Mouse (Mus musculus) MEL (cell line): ENCODE results near the gene Sipa1l2. TPM values are rescaled to one million over a fixed set of nuclear protein-coding genes. Genes with fewer than 3 reads are reported as not detected.

Source experiments
- DNase-seq: peaks from one replicate; pipeline ENCODE4 v3.0.0; 2011; ENCODE audit warnings: low read depth, low spot score
- H3K27ac ChIP-seq: 2 replicates; pipeline ENCODE4 v1.5.1; 2012; ENCODE audit warnings: low read depth, mild to moderate bottlenecking, control low read depth, low read length, moderate library complexity; ENCODE audit not compliant: control insufficient read depth
- H3K27me3 ChIP-seq, 2 experiments: fragments of 150-350 bp in 1 of 2; sonication (generic) in 1 of 2; 2 replicates each; pipeline ENCODE4 v1.6.1; 2012; ENCODE audit warnings: low read length in 2 of 2, mild to moderate bottlenecking in 2 of 2, improper control_type of control experiment in 1 of 2, moderate library complexity in 1 of 2; ENCODE audit not compliant: insufficient read depth in 2 of 2, control insufficient read depth in 1 of 2
- H3K36me3 ChIP-seq, 2 experiments: 2 replicates each; pipeline ENCODE4 v1.6.1; 2012 to 2014; ENCODE audit warnings: low read length in 2 of 2, improper control_type of control experiment in 1 of 2, inconsistent platforms in 1 of 2, mild to moderate bottlenecking in 1 of 2; ENCODE audit not compliant: insufficient read depth in 2 of 2, control insufficient read depth in 1 of 2
- H3K4me1 ChIP-seq, 2 experiments: fragments of 150-350 bp in 1 of 2; sonication (generic) in 1 of 2; 2 replicates each; pipeline ENCODE4 v1.6.1; 2012; ENCODE audit warnings: low read length in 2 of 2, improper control_type of control experiment in 1 of 2, mild to moderate bottlenecking in 1 of 2; ENCODE audit not compliant: insufficient read depth in 2 of 2, control insufficient read depth in 1 of 2
- H3K4me3 ChIP-seq, 2 experiments: fragments of 150-350 bp in 1 of 2; sonication (generic) in 1 of 2; 2 replicates each; pipeline ENCODE4 v1.5.1; 2012; ENCODE audit warnings: low read depth in 2 of 2, low read length in 2 of 2, mild to moderate bottlenecking in 2 of 2, moderate library complexity in 2 of 2, control low read depth in 1 of 2, improper control_type of control experiment in 1 of 2; ENCODE audit not compliant: control insufficient read depth in 1 of 2, insufficient read depth in 1 of 2
- H3K79me2 ChIP-seq: 2 replicates; pipeline ENCODE4 v1.6.1; 2012; ENCODE audit warnings: mild to moderate bottlenecking, low read length, moderate library complexity; ENCODE audit not compliant: control insufficient read depth, poor library complexity, insufficient read depth
- H3K9ac ChIP-seq: 2 replicates; pipeline ENCODE4 v1.6.1; 2012; ENCODE audit warnings: low read depth, mild to moderate bottlenecking, control low read depth, low read length, moderate library complexity; ENCODE audit not compliant: control insufficient read depth, poor library complexity, severe bottlenecking
- H3K9me3 ChIP-seq: fragments of 150-350 bp; sonication (generic); replicated peaks from 2 replicates; pipeline ENCODE4 v1.6.1; 2012; ENCODE audit warnings: mild to moderate bottlenecking, low read length, improper control_type of control experiment, moderate library complexity; ENCODE audit not compliant: insufficient read depth
- CHD1 ChIP-seq: IDR thresholded peaks from 2 replicates; pipeline ENCODE4 v1.6.1; 2012; ENCODE audit warnings: low read depth, mild to moderate bottlenecking, inconsistent platforms, low read length, improper control_type of control experiment
- CTCF ChIP-seq, 3 experiments: IDR thresholded peaks in 2 of 3; conservative IDR thresholded peaks in 1 of 3; 2 replicates each; pipeline ENCODE4 v1.5.1; 2011 to 2012; ENCODE audit warnings: low read length in 3 of 3, low read depth in 2 of 3, mild to moderate bottlenecking in 2 of 3, improper control_type of control experiment in 1 of 3, inconsistent platforms in 1 of 3, mixed read lengths in 1 of 3, moderate library complexity in 1 of 3; ENCODE audit not compliant: control insufficient read depth in 1 of 3, insufficient read depth in 1 of 3, poor library complexity in 1 of 3, severe bottlenecking in 1 of 3
- ELF1 ChIP-seq: IDR thresholded peaks from 2 replicates; pipeline ENCODE4 v1.6.1; 2014; ENCODE audit warnings: low read depth, mild to moderate bottlenecking, inconsistent platforms, low read length, improper control_type of control experiment, moderate library complexity
- EP300 ChIP-seq, 2 experiments: IDR thresholded peaks; 2 replicates each; pipeline ENCODE4 v1.6.1; 2011; ENCODE audit warnings: improper control_type of control experiment in 2 of 2, low read length in 2 of 2, low read depth in 1 of 2, mild to moderate bottlenecking in 1 of 2
- ETS1 ChIP-seq: IDR thresholded peaks from 2 replicates; pipeline ENCODE4 v1.6.1; 2012; ENCODE audit warnings: low read depth, mild to moderate bottlenecking, inconsistent platforms, low read length, improper control_type of control experiment, moderate library complexity
- GATA1 ChIP-seq: IDR thresholded peaks from 2 replicates; pipeline ENCODE4 v1.6.1; 2011; ENCODE audit warnings: low read depth, low read length, improper control_type of control experiment
- HCFC1 ChIP-seq: IDR thresholded peaks from 2 replicates; pipeline ENCODE4 v1.6.1; 2012; ENCODE audit warnings: low read depth, mild to moderate bottlenecking, inconsistent platforms, low read length, improper control_type of control experiment, moderate library complexity
- KAT2A ChIP-seq: conservative IDR thresholded peaks from 2 replicates; pipeline ENCODE4 v1.6.1; 2012; ENCODE audit warnings: low read depth, low read length, improper control_type of control experiment, inconsistent platforms
- MAX ChIP-seq: IDR thresholded peaks from 2 replicates; pipeline ENCODE4 v1.6.1; 2011; ENCODE audit warnings: low read length, improper control_type of control experiment
- MAZ ChIP-seq: IDR thresholded peaks from 2 replicates; pipeline ENCODE4 v1.6.1; 2012; ENCODE audit warnings: low read depth, mild to moderate bottlenecking, inconsistent platforms, low read length, improper control_type of control experiment
- NELFE ChIP-seq: IDR thresholded peaks from 2 replicates; pipeline ENCODE4 v1.6.1; 2011; ENCODE audit warnings: low read depth, low read length, improper control_type of control experiment
- POLR2A ChIP-seq, 2 experiments: IDR thresholded peaks; 2 replicates each; pipeline ENCODE4 v1.6.1; 2011 to 2012; ENCODE audit warnings: low read length in 2 of 2, mild to moderate bottlenecking in 2 of 2, control low read depth in 1 of 2, improper control_type of control experiment in 1 of 2, low read depth in 1 of 2, moderate library complexity in 1 of 2; ENCODE audit not compliant: control insufficient read depth in 1 of 2, insufficient read depth in 1 of 2, poor library complexity in 1 of 2
- POLR2AphosphoS5 ChIP-seq: IDR thresholded peaks from 2 replicates; pipeline ENCODE4 v1.6.1; 2012; ENCODE audit warnings: low read depth, borderline replicate concordance, mild to moderate bottlenecking, inconsistent platforms, low read length, moderate library complexity, mixed read lengths
- RCOR1 ChIP-seq: IDR thresholded peaks from 2 replicates; pipeline ENCODE4 v1.6.1; 2012; ENCODE audit warnings: low read depth, mild to moderate bottlenecking, inconsistent platforms, low read length, improper control_type of control experiment
- SIN3A ChIP-seq: IDR thresholded peaks from 2 replicates; pipeline ENCODE4 v1.6.1; 2012; ENCODE audit warnings: low read length, improper control_type of control experiment, inconsistent platforms
- SMC3 ChIP-seq: IDR thresholded peaks from 2 replicates; pipeline ENCODE4 v1.6.1; 2011; ENCODE audit warnings: low read depth, low read length, improper control_type of control experiment
- TBP ChIP-seq: IDR thresholded peaks from 2 replicates; pipeline ENCODE4 v1.8.0; 2011; ENCODE audit warnings: low read depth, low read length, improper control_type of control experiment
- USF1 ChIP-seq: IDR thresholded peaks from 2 replicates; pipeline ENCODE4 v1.6.1; 2014; ENCODE audit warnings: low read depth, mild to moderate bottlenecking, inconsistent platforms, low read length, improper control_type of control experiment, moderate library complexity
- ZC3H11A ChIP-seq: IDR thresholded peaks from 2 replicates; pipeline ENCODE4 v1.6.1; 2012; ENCODE audit warnings: low read depth, mild to moderate bottlenecking, inconsistent platforms, low read length, improper control_type of control experiment
- ZMIZ1 ChIP-seq: IDR thresholded peaks from 2 replicates; pipeline ENCODE4 v1.6.1; 2012; ENCODE audit warnings: low read depth, mild to moderate bottlenecking, inconsistent platforms, low read length, improper control_type of control experiment, moderate library complexity
- ZNF384 ChIP-seq: IDR thresholded peaks from 2 replicates; pipeline ENCODE4 v1.6.1; 2012; ENCODE audit warnings: low read depth, mild to moderate bottlenecking, inconsistent platforms, low read length, improper control_type of control experiment
- polyA plus RNA-seq, 2 experiments: library from polyadenylated mRNA; stranded (reverse) in 1 of 2; unstranded in 1 of 2; fragments of >175 nt in 1 of 2; fragments of >200 nt in 1 of 2; gene quantifications; 2 replicates each; pipeline versions ENCODE4 v1.2.1 to v1.2.4; 2012; ENCODE audit warnings: low replicate concordance in 2 of 2, low read depth in 1 of 2; ENCODE audit not compliant: insufficient read length in 2 of 2, insufficient read depth in 1 of 2, missing spikeins in 1 of 2
- total RNA-seq: library from RNA; depleted of rRNA; stranded (reverse); fragments of 300-350 nt; gene quantifications from 2 replicates; pipeline ENCODE4 v1.2.3, GENCODE M21; 2012

The Sipa1l2 gene
- total and polyA plus RNA-seq, 3 experiments: not detected

GRCm38 (mm10) chr8:125517397-125517796, 52.2 kb downstream of the Sipa1l2 start:
- no peaks in the 10 kb centered on the region for H3K9me3 ChIP-seq
- no peak for DNase-seq
- no peak overlapping the region for H3K4me3 ChIP-seq
- no peaks in the 10 kb centered on the region for H3K79me2 ChIP-seq
- no peaks in the 10 kb centered on the region for H3K4me1 ChIP-seq
- no peaks in the 10 kb centered on the region for H3K27me3 ChIP-seq
- H3K27ac ChIP-seq: no peak overlapping the region
- no peak overlapping the region for H3K9ac ChIP-seq
- H3K36me3 ChIP-seq: no peaks in the 10 kb centered on the region
- TF ChIP-seq MAX (no peak), HCFC1 (no peak)

GRCm38 (mm10) chr8:125516115-125516905, 53.3 kb downstream of the Sipa1l2 start:
- Histone ChIP-seq H3K9me3 (no peaks in the 10 kb centered on the region), H3K4me1 (no peaks in the 10 kb centered on the region), H3K9ac (no peak overlapping the region), H3K79me2 (no peaks in the 10 kb centered on the region), H3K4me3 (no peak overlapping the region), H3K36me3 (no peaks in the 10 kb centered on the region), H3K27me3 (no peaks in the 10 kb centered on the region), H3K27ac (no peak overlapping the region)
- no peak for DNase-seq
- TF ChIP-seq ELF1: no peak
- TF ChIP-seq MAZ: no peak
- TF ChIP-seq USF1: no peak
- TF ChIP-seq POLR2A (IDR thresholded peaks at IDR 0.05; ENCODE audit: control insufficient read depth in 1 of 2, insufficient read depth in 1 of 2, low read depth in 1 of 2, low read length in 2 of 2, poor library complexity in 1 of 2): no peak
- TF ChIP-seq CTCF (IDR thresholded peaks at IDR 0.05 in 2 of 3, conservative IDR thresholded peaks at IDR 0.05 in 1 of 3; ENCODE audit: control insufficient read depth in 1 of 3, insufficient read depth in 1 of 3, low read depth in 2 of 3, low read length in 3 of 3, poor library complexity in 1 of 3, severe bottlenecking in 1 of 3): no peak
- no peak for TF ChIP-seq GATA1
- no peak for TF ChIP-seq RCOR1
- TF ChIP-seq EP300 (IDR thresholded peaks at IDR 0.05; ENCODE audit: low read depth in 1 of 2, low read length in 2 of 2): no peak
- TF ChIP-seq POLR2AphosphoS5: no peak
- TF ChIP-seq TBP: no peak
- no peak for TF ChIP-seq SIN3A
- TF ChIP-seq SMC3: no peak
- no peak for TF ChIP-seq ZMIZ1

DNA sequence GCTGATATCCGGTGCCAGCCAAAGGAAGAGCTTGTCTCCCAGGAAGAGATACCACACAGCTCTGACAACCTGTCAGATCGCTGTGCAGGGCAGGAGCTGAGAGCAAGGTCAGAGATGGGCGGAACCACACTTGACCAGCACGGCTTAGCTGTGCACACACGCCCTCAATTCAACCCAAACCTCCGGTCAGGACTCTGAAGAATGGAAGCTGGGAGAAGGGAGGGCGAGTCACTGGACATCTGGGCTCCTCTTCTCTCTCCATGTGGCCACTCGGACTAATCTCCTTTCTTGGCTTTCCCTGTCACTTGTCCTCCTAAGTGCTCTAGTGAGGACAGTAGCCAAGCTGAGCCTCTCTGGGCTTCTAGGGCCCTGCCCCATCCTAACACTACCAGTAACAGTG, 53.9 kb downstream of the Sipa1l2 start:
- Histone ChIP-seq H3K9ac (no peak overlapping the region), H3K4me1 (no peaks in the 10 kb centered on the region), H3K36me3 (no peaks in the 10 kb centered on the region), H3K27ac (no peak overlapping the region), H3K4me3 (no peak overlapping the region), H3K79me2 (no peaks in the 10 kb centered on the region), H3K27me3 (no peaks in the 10 kb centered on the region), H3K9me3 (no peaks in the 10 kb centered on the region)
- DNase-seq: no peak
- TF ChIP-seq POLR2AphosphoS5: no peak
- TF ChIP-seq KAT2A: no peak
- no peak for TF ChIP-seq ZNF384
- TF ChIP-seq USF1: no peak
- no peak for TF ChIP-seq CHD1
- no peak for TF ChIP-seq NELFE
- no peak for TF ChIP-seq RCOR1
- no peak for TF ChIP-seq ETS1
- no peak for TF ChIP-seq MAX
- TF ChIP-seq MAZ: no peak
- no peak for TF ChIP-seq ZC3H11A
- no peak for TF ChIP-seq EP300 (IDR thresholded peaks at IDR 0.05; ENCODE audit: low read depth in 1 of 2, low read length in 2 of 2)
